Mouse (Mus musculus): Measurements from ENCODE around the gene Rorc.

The Rorc gene

DNA sequence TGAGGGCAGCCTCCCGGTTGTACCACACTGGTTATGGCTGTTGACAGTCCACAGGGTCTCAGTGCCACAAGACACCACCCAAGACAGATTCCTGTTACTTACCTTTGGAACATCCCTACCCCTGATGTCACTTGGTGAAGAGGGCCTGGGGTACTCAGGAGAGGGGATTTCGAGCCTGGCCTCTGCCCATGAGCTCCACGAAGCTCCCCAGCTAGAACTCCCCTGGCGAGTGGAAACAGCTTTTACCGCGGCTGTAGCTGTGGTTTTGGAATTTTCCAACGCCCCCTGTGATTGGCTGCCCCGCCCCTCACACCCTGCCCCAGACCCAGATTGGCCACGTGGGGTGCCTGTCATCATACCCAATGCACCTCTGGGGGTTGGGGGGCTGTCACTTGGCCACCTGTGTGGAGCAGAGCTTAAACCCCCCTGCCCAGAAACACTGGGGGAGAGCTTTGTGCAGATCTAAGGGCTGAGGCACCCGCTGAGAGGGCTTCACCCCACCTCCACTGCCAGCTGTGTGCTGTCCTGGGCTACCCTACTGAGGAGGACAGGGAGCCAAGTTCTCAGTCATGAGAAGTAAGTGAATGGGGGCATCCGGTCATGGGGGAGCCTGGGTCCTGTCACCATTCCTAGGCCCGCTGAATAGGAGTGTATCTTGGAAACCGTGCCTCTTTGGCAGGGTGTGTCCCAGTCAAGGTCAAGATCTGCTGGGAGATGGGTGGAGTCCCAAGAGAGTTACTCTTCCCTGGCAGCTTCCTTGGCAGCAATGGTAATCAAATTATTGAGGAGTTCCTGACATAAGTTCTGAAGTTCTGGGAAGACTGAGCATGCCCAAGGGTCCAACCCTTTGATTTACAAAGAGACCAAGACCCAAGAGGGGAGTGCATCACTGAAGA lies 4.7 kb downstream of the Rorc start:
- DNase-seq (ENCODE audit: low read depth, low spot score), result no peak

DNA sequence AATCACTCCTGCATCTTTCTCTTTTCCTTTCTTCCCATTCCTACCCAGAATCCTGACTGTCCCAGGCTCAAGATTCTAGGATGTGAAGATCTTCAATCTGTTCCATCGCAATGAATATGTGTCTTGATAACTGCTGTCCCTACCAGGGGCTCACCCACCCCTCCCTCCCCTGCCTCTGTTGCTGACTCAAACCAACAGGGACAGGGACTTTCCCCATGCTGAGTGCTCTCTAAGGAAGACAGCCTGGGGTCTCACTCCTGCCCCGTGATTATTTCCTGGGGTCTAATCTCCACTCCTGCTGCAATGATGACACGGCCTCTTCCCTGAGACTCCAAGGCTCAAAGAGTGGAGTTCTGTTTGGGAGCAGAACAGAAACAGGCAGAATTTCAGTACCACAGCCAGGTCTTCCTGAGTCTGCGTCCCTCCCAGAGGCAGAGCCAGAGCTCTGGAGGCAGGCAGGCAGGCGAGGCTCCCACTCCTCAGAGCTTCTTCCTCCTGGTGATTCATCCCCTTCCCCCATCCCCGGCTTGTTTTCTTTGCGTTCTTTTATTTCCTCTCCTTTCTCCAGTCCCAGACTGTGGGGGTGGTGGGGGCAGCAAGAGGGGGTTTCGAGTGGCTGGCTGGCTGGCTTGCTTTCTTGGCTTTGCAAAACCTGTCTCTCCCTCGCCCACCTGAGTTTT lies 7.4 kb downstream of the Rorc start:
- peak; percentile 43 for DNase-seq (ENCODE audit: low read depth, low spot score)

DNA sequence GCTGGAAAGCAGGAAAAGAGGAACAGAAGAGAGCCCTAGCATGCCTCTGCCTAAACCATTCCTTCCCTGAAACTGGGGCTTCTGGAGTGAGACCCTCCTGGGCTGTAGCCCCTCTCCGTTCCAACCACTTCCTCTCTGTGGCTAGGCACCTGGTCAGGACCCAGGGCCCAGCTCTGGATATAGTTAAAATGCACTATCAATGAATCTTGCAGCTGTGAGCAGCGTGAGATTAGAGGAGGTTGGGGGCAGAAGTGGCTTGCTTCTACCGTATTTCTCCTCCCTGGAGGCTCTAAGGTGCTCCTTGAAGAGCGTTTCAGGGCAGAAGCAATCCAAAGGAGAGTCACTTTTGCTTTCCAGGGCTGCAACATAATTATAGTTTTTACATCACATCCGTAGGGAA lies 9.7 kb downstream of the Rorc start:
- no peak for DNase-seq (ENCODE audit: low read depth, low spot score)

DNA sequence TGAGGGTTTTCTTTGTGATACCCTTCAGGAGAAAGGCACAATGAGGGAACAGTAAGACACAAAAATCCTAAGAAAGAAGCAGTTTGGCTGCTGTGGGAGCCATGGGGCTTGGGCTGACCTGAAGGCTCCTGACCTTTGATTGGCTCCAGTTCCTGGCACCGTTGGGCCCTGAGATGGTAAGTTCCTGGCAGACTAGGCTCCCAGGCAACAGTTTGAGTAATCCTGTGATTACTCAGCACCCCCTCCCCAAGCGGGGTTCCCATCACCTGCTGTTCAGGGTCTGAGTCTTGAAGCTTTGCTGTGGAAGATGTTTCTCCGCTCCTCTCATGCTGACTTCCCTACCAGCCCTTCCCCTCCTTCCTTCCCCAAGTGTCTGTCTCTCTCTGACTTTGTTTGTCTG lies 10.9 kb downstream of the Rorc start:
- DNase-seq (ENCODE audit: low read depth, low spot score), result no peak

DNA sequence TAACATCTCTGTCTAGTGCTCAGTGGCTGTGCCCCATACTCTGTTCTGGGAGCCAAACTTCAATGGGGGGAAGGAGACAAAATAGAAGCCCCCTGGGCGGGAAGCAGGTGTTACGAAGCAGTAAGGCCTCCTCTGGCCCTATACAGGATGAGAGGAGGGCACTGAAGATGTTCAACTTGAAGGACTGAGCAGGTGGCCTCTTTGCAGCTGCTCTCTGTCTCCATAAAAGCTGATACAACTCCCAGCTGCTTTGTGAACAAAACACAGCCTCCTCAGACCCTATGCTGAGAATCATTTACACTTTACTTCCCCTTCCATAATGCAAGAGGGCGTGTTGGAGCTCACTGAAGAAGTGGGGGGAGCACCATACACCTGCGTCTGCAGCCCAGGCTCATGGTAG lies 14.1 kb downstream of the Rorc start:
- DNase-seq (ENCODE audit: low read depth, low spot score), result no peak

DNA sequence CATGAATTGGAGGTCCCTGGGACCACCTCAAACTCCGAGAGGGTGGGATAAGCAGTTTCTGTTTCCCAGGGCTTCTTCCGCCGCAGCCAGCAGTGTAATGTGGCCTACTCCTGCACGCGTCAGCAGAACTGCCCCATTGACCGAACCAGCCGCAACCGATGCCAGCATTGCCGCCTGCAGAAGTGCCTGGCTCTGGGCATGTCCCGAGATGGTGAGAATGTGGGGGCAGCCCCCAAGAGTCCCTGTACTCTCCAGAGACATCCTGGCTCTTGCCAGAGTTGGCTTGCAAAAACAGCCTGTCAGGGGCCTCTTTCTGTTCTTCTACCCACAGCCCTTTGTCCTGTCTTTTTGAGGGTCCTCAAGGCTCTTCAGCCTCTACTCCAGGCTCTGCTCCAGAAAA lies 14.8 kb downstream of the Rorc start:
- DNase-seq (ENCODE audit: low read depth, low spot score), result no peak

DNA sequence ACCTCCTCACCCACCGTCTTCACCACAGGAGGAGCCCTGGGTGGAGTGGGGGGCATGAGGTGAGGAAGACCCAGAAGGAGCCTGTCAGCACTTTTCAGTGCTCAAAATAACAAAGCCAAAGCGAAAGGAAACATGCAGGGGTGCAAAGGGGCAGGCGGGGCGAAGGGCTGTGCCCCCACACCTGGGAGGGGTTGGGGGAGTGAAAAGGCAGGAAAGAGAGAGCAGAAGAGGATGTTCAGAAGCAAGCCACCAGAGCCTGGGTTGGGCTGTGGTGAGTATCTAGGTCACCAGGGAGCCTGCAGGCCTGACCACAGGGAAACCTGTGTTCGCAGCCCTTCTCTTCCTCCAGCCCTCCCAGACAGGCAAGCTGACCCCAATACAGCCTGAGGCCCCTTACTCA lies 15.5 kb downstream of the Rorc start:
- DNase-seq (ENCODE audit: low read depth, low spot score), result peak; percentile 46

DNA sequence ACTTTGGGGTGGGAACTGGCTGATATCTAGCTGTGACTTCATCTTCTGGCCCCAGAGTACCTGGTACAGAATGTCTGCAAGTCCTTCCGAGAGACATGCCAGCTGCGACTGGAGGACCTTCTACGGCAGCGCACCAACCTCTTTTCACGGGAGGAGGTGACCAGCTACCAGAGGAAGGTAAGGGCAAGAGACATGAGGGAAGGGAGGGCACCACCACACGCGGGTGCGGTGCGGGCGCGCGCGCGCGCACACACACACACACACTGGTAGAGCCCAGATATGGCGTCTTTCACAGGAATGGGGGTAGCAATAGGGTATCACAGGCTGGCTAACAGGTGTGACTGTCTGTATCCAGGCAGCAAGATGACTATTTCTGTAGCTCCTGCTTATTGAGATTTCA lies 16.8 kb downstream of the Rorc start:
- no peak for DNase-seq (ENCODE audit: low read depth, low spot score)

DNA sequence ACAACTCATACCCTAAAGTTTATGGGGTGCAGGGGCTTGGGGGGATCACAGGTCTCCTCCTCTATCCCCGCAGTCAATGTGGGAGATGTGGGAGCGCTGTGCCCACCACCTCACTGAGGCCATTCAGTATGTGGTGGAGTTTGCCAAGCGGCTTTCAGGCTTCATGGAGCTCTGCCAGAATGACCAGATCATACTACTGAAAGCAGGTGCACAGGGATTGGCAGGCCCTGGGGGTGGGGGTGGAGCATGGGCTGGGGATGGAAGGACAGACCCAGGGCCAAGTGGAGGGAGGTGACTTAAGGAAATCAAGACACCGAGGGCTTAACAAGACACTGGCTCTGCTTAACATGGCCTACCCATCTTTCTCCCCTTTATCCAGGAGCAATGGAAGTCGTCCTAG lies 18.4 kb downstream of the Rorc start:
- no peak for DNase-seq (ENCODE audit: low read depth, low spot score)

DNA sequence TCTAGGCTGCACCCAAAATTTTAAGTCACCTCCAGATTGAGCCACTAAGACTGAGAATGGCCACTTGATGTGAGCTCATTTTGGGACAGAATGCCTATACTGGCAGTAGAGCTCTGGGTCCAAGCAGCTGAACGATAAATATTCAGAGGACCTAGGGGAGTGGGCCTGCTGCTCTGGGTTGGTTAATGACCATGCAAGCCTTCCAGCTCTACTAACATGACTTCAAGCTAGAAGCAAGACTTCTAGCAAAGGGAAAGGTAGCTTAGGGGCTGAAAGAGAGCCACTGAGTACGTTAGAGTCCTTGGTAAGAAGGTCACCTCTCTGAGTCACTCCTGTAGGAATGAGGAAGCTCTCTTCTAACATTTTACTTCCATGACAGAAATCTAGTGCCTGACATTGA lies 19.5 kb downstream of the Rorc start:
- DNase-seq (ENCODE audit: low read depth, low spot score), result no peak

DNA sequence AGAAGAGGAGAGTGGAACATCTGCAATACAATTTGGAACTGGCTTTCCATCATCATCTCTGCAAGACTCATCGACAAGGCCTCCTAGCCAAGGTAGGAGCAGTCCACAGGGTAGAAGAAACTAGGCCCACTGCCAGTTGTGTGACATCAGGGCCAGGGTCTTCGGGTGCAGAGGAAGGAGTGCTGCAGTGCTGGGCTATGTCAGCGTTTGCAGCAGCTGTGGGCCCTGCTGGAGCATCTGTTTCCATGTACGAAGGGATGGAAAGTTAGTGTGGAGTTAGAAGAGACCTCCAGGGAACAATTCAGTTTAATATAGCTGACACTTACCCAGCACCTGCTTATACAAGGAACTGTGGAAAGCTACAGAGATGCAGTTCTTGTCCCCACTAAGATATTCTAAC lies 20.5 kb downstream of the Rorc start:
- no peak for DNase-seq (ENCODE audit: low read depth, low spot score)

DNA sequence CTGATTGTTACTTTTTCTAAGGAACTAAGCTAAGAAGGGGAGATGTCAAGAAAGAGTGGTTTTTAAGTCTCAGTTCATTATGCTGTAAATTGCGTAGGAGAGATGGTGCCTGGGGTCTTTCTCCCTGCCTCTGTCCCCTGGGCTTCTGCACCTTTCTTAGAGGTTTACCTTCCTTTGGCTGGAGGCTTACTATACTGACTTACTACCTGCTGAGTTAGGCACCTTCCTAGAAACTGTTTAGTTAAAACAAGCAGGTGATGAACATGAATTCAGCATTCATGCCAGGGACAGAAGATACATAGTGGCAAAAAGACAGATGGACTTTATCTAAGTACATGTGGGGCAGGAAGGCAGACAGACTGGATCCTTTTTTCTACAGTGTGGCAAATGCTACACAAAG lies 23.7 kb downstream of the Rorc start:
- no peak for DNase-seq (ENCODE audit: low read depth, low spot score)

DNA sequence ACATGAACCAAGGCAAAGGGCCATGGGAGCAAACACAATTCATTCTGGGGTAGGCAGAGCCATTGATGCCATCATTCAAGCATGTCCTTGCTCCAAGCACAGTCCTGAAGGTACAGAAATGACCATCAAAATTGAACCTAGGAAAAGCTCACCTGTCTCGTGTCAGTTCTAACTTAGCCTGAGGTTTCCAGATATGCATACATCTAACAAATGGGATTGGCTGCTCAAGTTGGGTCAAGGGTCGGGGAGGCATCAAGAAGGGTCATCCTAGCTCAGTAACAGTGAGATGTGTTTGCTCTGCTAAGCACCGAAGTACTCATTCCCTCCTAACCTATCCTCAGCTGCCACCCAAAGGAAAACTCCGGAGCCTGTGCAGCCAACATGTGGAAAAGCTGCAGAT lies 24.3 kb downstream of the Rorc start:
- DNase-seq (ENCODE audit: low read depth, low spot score), result no peak

DNA sequence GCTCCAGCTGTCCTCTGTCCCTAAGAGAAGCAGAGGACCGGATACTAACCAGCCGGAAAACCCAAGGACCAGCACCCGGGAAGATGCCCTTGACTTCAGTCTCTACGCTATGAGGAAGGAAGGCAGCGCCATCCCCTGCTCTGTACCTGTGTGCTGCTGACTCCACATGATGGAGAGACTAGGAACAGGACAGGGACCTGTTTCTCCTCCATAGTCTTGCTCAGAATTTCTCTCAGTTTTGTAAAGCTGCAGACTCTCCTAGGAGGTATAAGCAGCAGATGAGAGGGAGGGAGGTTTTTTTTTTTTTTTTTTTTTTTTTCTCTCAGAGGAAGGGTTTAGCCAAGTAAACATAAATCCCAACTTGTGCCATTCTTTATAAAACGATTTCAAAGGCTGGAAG lies 25.6 kb downstream of the Rorc start, which contains the start of gene Lingo4:
Gene Lingo4, plus strand, starts transcription at position 301 of the 400 bp plus-strand sequence.
- no peak for DNase-seq (ENCODE audit: low read depth, low spot score)

DNA sequence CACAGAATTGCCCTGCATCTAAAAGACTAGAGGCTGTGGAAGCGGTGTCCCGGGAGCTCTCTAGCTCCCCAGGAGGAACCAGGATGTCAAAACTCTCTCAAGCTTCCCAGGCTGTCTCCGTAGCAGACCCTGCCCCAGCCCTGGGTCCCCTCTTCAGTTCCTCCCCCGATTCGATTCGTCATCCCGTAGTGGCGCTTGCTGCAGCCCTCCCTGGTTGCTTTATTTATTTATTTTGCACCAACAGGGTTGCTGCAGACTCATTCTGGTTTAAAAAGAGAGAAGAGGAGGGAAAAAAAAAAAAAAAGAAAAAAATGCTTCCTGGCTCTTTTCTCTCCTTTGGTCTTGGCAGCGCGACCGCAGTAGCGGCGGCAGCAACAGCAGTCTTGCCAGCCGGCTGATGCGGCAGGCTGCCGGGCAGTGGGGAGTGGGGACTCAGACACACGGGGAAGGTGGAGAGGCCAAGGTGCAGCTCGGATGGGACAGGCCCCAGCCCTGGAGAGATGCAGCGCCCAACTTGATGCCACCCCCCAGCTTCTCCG lies 26.4 kb downstream of the Rorc start:
- no peak for DNase-seq (ENCODE audit: low read depth, low spot score)

DNA sequence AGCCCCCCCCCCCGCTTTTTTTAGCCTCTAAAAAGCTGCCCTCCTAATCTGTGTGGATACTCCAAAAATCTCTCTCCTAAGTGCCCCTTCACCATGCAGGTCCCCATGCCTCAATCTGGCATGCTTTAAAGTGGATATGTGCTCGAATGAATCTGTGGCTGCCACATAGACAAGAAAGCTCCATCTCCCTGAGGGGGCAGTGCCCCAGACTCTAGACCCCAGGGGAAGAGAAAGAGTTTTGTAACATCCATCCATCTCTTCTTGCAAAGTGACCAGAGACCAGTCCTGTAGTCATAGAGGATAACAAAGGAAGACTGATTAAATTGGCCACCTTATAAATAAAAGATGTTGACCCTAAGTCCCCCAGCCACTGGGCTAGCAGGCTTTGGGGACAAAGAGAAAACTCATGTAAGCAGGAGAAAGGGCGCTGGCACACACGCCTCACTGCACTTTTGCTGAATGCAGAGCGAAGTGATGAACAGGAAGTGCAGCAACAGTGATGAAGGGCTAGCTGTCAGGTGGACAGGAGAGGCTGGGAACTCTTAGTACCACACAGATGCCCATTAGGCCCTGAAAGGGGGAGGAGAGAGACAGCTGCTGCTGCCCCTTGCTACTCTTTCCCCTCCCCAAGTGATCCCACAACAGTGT lies 27.2 kb downstream of the Rorc start:
- DNase-seq (ENCODE audit: low read depth, low spot score), result no peak

DNA sequence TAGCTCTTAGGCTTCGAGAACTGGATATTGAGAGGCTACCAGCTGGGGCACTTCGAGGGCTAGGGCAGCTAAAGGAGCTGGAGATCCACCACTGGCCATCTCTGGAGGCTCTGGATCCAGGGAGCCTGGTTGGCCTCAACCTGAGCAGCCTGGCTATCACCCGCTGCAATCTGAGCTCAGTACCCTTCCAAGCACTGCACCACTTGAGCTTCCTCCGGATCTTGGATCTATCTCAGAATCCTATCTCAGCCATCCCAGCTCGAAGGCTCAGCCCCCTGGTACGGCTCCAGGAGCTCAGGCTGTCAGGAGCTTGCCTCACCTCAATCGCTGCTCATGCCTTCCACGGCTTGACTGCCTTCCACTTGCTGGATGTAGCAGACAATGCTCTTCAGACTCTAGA lies 29.9 kb downstream of the Rorc start:
- DNase-seq (ENCODE audit: low read depth, low spot score), result no peak

DNA sequence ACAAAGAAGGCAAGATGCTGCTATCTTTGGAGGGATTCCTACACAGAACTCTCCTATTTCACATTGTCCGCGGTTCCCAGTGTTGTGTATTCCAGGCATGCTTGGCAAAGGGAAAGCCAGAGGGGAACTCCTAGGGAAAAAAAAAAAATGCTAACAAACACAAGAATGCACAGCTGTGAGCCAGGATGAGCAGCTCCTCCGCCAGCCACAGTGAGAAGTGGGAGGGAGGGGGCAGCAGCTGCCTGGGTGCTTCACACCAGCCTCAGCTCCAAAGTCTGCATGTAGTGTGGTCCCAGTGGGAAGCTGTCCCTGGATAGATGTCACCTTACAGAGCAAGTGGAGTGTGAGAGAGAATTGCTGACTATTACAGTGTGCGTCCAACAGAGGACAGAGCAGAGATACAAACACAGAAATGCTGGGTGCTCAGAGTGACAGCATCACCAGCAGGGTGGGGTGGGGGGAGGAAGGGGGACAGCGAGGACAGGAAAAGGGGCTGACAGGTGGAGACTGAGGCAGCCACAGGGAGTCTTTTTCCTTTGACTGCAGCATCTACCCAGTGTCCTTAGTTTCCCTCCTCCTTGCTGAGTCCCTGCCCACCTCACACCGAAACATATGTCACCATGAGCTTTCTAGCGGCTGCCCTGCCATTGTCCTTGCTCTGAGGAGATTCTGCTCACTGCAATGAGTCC lies 31.9 kb downstream of the Rorc start:
- DNase-seq (ENCODE audit: low read depth, low spot score), result no peak

DNA sequence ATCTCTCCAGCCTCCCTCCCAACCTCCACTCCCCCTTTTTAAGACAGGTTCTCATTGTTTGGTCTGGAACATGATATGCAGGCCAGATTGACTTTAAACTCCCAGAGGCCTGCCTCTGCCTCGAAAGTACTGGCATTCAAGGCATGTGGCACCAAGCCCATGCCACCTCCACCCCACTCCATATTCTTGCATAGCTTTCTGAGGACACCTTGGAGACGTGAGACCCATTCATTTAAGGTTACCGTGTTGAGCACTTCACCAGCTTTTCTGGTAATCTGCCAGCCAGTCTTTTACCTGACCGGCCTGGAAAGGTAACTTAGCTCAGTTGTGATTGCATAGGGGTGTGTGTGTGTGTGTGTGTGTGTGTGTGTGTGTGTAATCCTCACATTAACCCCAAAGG lies 33.0 kb downstream of the Rorc start:
- DNase-seq (ENCODE audit: low read depth, low spot score), result no peak

DNA sequence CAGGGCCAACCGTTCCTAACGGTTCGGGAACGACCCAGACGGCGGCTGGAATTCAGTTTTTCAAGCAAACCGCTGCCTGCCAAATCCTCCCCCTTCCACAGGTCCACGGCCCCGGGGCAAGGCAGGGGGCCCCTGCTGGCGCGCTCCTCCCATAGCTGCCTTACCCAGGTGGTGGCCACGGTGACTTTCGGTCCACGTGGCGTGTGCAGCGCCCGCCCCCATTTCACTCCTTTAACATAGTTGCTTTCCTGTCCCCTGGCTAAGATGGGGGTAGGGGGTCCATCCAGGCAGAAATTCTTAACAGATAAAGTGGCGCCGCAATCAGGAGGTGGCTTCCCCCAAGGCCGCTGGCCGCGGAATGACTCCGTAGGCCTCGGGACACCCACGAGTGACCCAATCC lies 39.9 kb downstream of the Rorc start:
- no peak for DNase-seq (ENCODE audit: low read depth, low spot score)

DNA sequence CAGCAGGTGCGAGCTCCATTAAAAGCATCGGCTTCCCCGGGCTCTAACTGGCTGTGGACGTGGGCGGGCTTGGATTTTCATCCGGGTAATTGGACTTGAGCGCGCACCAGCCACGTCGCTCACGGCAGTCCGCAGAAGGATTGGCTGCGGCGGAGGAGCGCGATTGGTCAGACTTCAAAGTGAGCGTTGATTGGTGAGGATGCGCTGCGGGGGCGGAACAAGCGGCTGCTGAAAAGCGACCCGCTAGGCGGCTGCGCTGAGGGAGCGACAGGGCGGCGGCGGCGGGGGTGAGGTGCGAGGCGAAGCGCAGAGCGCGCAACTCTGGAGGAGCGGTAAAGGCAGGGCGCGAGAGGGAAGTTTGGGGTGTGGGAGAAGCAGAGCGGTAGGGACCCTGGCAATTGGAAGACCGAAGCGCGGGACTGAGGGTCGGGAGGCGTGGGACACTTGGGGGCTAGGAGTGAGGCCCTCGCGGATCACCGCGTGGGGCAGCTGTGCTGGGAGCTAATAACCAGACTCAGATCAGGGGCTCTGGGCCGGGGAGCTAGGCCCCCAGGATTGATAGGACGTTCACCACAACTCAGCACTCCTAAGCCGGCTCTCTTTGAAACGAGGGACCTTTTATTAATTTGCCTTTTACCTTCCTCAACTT lies 40.6 kb downstream of the Rorc start, which contains the start of gene Tdrkh:
Gene Tdrkh, plus strand, starts transcription at position 243 of the 649 bp plus-strand sequence.
- peak; percentile 97 for DNase-seq (ENCODE audit: low read depth, low spot score)

All from CD4-positive helper T cell, adult 2 months (primary cell).